Mouse (Mus musculus): ENCODE measurements around the gene Rin2. TPM values are rescaled to one million over a fixed set of nuclear protein-coding genes. Genes with fewer than 3 reads are reported as not detected.

The Rin2 gene
- total RNA-seq, 2 experiments from 2014 or later: 2.8 to 3.0 TPM

GRCm38 (mm10) chr2:145850779-145851178 lies 175.8 kb downstream of the Rin2 start:
- no peak for ATAC-seq (replicated peaks; ENCODE audit: poor library complexity, severe bottlenecking)

- no peak for ATAC-seq (replicated peaks; ENCODE audit: poor library complexity, severe bottlenecking)
Observed at GRCm38 (mm10) chr2:145855831-145856230, 180.8 kb downstream of the Rin2 start.

- ATAC-seq (replicated peaks; ENCODE audit: poor library complexity, severe bottlenecking): no peak
Observed at GRCm38 (mm10) chr2:145857864-145858263, 182.8 kb downstream of the Rin2 start.

- peak; percentile 74 for ATAC-seq (replicated peaks; ENCODE audit: poor library complexity, severe bottlenecking)
Observed at GRCm38 (mm10) chr2:145859442-145859931, 184.5 kb downstream of the Rin2 start.

GRCm38 (mm10) chr2:145859932-145860801 lies 185.2 kb downstream of the Rin2 start:
- ATAC-seq (replicated peaks; ENCODE audit: poor library complexity, severe bottlenecking): peak; percentile 77

GRCm38 (mm10) chr2:145861193-145862123 lies 186.4 kb downstream of the Rin2 start:
- no peak for ATAC-seq (replicated peaks; ENCODE audit: poor library complexity, severe bottlenecking)

- no peak for ATAC-seq (replicated peaks; ENCODE audit: poor library complexity, severe bottlenecking)
Observed at GRCm38 (mm10) chr2:145862206-145862817, 187.3 kb downstream of the Rin2 start.

- ATAC-seq (replicated peaks; ENCODE audit: poor library complexity, severe bottlenecking): no peak
Observed at GRCm38 (mm10) chr2:145865344-145865743, 190.3 kb downstream of the Rin2 start.

GRCm38 (mm10) chr2:145866238-145866637 lies 191.2 kb downstream of the Rin2 start:
- ATAC-seq (replicated peaks; ENCODE audit: poor library complexity, severe bottlenecking): no peak

- peak; percentile 90 for ATAC-seq (replicated peaks; ENCODE audit: poor library complexity, severe bottlenecking)
Observed at GRCm38 (mm10) chr2:145866695-145867449, 191.9 kb downstream of the Rin2 start.

- no peak for ATAC-seq (replicated peaks; ENCODE audit: poor library complexity, severe bottlenecking)
Observed at GRCm38 (mm10) chr2:145871308-145871707, 196.3 kb downstream of the Rin2 start.

GRCm38 (mm10) chr2:145872099-145872498 lies 197.1 kb downstream of the Rin2 start:
- no peak for ATAC-seq (replicated peaks; ENCODE audit: poor library complexity, severe bottlenecking)

- no peak for ATAC-seq (replicated peaks; ENCODE audit: poor library complexity, severe bottlenecking)
Observed at GRCm38 (mm10) chr2:145873953-145874352, 198.9 kb downstream of the Rin2 start.

- ATAC-seq (replicated peaks; ENCODE audit: poor library complexity, severe bottlenecking): no peak
Observed at GRCm38 (mm10) chr2:145874879-145875482, 200.0 kb downstream of the Rin2 start.

GRCm38 (mm10) chr2:145877191-145877590 lies 202.2 kb downstream of the Rin2 start:
- ATAC-seq (replicated peaks; ENCODE audit: poor library complexity, severe bottlenecking): no peak

GRCm38 (mm10) chr2:145880887-145881747 lies 206.1 kb downstream of the Rin2 start:
- peak; percentile 47 for ATAC-seq (replicated peaks; ENCODE audit: poor library complexity, severe bottlenecking)

- no peak for ATAC-seq (replicated peaks; ENCODE audit: poor library complexity, severe bottlenecking)
Observed at GRCm38 (mm10) chr2:145881932-145882331, 206.9 kb downstream of the Rin2 start.

- no peak for ATAC-seq (replicated peaks; ENCODE audit: poor library complexity, severe bottlenecking)
Observed at GRCm38 (mm10) chr2:145882398-145882797, 207.4 kb downstream of the Rin2 start.

Data from granulocyte monocyte progenitor cell, adult 5-6 weeks (primary cell).